Mouse (Mus musculus): ENCODE data around the gene Gas7.
A peak's percentile ranks its signal among the peaks of the same experiment; 100 is the strongest.

Gene Gas7

DNA sequence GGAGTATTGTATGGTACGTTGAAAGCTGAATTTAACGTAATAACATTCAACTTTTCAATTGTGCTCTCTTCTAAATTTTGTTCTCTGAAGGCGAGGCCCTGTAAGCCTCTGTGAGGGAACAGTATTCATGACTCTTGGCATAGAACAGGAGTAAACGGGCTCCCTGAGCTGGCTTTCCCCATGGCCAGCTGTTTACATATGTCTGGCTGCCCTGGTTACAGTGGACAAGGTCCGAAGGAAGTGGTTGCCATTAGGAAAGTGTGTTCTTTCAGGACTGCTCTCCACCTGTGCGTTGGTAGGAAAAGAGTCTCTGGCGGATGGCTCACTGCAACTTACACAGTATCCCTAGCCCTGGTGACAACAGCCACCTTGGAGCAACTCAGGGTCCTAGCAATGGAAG, 171.9 kb downstream of the Gas7 start:
- no peak for DNase-seq (ENCODE audit: low spot score)

DNA sequence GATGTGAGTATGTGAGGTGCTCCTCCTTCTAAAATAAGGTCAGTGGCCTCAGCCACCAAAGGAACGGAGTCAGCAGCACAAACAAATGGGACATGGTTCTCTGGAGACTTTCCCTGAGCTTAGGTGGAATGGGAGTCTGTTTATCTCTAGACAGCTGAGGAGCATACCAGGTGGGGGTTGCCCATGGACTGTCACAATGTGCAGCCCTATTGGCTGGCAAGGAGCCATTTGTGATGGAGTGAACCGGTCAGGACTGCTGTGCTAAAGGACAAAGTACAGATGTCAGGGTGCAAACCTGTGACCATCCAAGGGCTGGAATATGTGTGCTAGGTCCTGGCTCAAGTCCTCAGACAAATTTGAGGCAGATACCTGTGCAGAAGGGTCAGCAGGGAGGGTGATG, 173.3 kb downstream of the Gas7 start:
- DNase-seq (ENCODE audit: low spot score): no peak

DNA sequence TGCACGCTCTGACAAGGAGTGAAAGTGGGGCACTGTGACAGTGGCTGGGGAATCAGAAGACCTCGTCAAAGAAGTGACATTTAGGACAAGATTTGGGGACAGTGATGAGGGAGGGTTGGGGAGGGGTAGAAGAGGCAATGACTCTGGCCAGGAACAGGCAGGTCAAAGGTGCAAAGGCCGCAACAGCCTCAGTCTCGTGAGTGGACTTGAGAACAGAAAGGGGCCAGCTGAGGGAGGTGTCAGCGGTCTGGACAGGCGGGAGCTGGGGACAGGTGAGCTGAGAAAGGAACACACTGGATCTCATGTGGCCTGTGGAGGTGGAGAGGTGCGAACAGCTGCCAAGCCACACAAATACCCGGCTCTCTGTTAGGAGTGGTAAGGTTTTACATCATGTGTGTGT, 177.7 kb downstream of the Gas7 start:
- DNase-seq (ENCODE audit: low spot score): no peak

DNA sequence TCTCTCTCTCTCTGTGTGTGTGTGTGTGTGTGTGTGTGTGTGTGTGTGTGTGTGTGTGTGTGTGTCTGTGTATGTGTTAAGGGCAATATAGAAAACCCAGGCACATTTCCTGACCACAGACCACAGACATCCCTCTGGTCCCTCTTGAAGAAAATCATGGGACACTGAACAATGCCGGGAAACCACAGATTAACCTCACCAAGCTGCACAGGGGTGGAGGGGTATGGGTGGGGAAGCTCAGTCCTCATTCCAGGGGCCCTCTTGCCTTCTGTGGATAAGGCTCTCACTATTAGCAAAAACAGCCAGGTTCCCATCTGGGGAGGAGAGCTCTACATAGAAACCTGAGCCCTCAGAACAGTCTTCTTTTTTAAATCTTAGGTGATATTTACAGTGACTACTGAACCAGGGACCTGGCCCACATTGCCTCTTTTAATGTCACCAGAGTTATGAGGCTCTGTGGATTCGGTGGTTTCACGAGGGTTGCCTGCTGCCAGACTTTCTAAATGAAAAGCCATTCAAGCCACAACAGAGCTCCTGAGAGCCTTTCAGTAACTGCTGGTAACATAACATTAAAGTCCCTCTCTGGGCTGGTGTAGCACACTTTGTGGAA, 178.5 kb downstream of the Gas7 start:
- DNase-seq (ENCODE audit: low spot score): no peak

DNA sequence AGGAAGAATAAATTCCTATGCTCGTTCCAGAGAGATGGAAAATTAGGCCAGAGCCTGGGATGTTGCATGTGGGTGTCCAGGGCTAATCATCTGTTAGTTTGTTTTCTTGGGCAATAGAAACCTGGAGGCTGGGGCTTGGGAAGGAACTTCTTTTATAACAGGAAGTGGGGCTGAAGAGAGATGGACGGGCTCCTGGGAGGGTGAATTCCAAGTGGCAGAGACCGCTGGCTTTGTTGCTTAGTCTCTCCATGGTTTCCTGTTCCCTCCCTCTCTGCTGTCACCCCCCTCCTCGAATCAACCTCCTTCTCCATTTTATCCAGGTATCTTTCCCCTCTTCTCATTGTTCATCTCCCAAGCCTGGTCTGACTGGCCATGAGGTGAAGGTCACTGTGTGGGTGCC, 181.0 kb downstream of the Gas7 start:
- DNase-seq (ENCODE audit: low spot score): no peak

DNA sequence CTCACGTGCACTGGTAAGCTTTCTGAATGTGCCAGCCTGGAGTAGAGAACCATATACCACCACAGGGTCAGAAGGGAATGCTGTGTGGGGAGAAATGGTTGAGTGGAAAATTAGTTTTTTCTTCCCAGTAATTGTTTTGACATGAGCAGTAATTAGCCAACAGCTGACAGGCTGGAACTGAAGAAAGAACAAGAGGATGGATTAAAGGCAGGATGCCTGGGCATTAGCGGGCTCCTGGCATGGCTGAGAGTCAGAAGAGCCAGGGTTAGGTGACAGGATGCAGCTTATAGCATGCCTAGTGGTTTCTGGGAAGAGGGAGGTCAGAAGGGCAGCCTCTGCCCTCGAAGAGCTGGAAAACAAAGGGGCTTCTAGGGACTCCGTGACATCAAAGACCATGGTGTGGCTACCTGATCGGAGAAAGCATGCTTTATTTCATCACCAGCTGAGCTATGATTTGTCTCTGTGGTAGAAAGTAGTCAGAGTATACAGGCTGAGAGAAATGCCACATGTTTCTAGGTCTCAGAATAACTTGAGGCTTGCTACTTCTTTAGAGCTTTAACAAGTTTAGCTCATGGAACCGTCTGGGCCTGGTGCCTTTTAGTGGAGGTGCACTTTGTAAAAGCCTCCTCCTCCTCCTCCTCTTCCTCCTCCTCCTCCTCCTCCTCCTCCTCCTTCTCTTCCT, 181.8 kb downstream of the Gas7 start:
- peak; percentile 12 for DNase-seq (ENCODE audit: low spot score)

DNA sequence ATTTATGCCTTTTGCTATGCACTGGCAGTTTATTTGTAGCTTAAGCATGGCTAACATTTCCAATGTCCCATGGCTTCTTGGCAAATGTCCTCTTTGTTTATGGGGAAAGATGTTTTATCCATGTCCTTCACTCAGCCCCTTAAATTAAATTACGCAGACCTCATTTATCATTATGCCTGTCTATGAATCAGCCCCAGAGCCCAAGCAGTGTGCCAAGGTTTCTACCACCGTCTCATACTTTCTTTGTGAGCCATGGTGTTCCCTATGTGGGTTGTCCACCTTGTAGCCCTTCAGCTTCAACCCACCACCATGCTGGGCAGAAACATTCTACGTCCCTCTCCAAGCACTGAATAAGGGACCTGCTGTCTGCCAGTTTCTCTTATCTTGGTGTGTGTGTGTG, 183.2 kb downstream of the Gas7 start:
- DNase-seq (ENCODE audit: low spot score): no peak

DNA sequence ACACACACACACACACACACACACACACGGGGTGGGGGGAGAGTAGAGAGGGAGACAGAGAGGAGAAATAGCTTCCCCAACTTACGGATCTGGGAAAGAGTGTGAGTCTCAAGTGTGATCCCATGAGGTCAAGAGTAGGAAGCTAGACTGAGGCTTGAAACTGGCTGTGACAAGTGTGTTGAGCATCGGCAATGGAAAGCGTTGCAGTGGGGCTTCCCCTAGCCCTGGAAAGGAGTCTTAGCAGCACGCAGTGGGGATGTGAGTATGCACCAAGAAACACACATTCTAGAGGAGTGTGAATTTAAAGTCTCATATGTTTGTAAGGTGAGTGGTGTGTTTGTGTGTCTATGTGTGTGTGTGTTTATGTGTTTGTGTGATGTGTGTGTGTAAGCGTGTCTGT, 185.1 kb downstream of the Gas7 start:
- DNase-seq (ENCODE audit: low spot score): no peak

DNA sequence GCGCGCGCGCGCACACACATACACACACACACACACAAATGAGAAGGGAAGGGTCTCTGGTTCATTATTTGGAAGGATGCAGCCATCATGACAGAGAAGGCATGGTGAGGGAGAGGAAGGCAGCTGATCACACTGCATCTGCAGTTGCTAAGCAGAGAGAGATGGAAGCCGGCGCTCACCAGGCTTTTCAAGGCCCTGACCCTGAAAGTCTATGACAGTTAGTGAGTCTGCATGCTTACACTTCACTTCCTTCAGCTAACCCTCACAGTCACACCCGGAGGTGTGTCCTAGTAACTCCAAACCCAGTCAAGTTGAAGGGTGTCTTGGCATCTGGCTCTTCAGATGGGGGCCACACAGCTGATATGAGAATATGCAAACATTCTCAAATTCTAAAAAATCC, 187.2 kb downstream of the Gas7 start:
- DNase-seq (ENCODE audit: low spot score): no peak

DNA sequence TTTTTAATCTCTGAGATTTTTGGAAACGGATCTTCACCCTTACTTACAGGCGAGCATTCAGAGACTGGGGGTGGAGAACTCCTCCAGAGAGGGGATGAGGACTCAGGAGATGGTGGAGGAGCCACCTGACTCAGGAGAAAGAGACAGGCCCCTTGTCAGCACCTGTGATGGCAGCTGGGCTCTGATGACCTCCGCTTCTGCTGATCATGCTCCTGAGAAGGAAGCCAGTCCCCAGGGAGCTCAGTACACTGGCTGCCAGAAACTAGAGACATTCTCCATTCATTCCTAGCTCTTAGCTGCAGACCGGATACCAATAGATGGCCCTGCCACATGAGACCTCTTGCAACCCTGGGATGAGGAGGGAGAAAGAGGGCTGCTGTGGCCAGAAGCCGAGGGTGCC, 187.6 kb downstream of the Gas7 start:
- DNase-seq (ENCODE audit: low spot score): no peak

DNA sequence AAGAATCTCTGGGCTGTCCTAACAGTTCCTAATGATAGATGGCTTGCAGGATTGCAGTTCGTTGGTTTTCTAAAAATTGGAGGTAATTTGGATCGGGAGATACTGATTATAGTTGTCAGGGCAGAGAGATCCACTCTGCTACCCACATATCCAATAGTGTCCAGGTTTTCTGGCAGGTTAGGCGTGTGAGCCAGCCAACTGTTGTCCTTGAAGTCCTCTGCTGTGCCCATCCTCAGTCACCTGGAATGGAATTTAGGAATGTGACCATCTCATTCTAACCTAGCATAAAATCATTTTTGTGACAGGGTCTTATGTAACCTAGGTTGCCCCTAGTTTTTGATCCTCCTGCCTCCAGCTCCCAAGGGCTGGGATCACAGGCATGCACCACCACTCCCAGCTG, 188.2 kb downstream of the Gas7 start:
- no peak for DNase-seq (ENCODE audit: low spot score)

DNA sequence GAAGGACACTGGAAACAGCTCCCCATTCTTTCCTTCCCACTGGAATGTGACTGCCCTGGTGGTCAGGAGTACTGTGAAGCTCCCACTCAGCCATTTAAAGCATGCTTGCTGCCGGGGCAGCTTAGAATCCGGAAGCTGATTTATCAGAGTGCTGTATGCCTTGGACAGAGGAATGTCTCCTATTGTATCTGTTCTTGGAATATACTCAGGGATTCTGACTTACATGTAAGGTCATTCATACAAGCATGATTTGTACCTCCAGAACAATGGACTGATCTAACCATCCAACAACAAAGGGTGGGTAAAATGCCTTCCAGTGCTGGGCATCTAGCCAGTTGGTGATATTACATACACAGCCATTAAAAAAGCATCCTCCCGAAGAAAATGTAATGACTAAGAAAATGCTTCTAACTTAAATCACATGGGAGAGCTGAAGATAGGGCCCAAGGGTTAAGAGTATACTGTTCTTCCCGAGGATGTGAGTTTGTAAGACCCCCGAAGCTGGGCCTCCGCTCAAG, 189.5 kb downstream of the Gas7 start:
- no peak for DNase-seq (ENCODE audit: low spot score)

DNA sequence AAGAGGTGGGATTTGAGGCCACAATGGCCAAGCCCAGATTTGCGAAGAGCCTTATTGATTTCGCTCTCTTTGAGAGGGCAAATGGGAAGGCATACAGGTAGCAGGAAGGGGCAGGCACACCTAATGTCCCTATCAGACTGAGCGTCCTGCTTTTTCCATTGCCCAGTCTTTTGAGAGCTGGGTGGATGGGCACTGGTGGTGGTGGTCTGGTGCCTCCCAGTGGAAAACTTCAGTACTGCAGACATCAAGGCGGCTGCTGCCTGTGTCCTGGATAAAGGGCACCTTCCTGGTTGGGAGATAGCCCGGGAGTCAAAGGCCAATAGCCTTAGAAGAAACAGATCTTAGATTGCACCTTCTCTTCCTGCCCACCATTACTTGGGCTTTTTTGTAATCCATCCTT, 192.5 kb downstream of the Gas7 start:
- peak; percentile 84 for DNase-seq (ENCODE audit: low spot score)

DNA sequence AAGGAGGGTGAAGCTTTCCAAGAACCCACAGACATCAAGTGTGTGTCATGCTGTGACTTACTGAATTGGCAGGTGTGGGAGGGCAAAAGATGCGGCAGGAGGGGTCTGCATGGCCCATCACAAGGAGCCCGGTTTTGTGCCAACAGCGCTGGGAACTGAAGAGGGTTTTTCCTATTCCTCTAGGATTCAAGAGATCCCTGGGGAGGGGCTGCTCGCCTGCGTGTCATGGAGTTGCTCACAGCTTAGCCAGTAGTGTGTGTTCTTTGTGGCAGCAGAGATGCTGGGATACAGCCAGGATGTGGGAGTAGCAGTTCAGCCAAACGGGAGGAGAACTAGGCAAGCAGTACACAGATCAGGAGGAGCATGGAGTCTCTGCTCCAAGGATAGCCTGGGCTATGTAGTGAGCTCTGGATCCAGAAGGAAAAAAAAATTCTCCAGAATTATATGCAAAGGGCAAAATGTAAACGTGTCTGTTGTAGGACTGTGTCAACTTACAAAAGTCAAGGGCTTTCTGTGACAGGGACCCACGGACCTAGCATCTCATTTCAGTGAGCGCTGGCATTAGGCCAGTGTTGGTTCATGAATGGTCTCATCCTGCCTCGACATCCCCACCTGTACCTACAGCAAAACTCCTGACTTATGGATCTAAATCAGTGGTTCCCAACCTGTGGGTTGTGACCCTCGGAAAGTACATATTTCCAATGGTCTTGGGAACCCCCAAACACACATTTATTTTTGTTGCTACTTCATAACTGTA, 193.6 kb downstream of the Gas7 start:
- DNase-seq (ENCODE audit: low spot score): no peak

DNA sequence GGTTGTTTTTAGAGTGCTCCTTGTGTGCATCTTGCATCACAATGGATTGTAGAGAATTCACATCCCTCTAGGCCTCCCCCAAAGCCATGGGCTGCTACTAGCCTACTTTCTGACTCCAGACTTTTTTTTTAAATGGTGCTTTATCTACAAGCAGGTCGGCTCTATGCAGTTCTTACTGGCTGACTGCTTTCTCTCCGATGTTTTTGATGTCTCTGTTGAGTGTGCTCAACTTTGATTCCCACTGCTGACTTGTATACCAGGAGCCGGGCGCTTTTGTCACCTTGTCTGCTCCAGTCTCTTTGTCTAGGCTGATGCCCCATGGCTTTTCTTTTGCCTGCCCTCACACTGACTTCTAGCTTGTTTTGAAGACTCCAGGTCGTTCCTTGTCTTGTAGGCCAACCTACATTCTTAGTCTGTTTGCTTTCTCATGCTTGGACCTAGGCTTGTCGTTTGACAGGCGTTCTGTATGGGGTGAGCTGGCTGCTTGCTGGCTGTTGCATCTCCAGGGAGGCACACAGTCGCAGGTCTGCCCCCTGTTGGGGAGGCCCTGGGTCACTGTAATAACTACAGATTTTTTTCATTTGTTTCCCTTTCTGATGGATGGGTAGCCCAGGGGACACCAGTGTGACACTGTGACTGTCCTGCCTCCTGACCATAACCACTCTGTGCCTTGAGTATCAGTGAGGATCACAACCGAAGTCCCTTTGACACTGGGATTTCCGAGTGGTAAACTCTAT, 194.9 kb downstream of the Gas7 start:
- no peak for DNase-seq (ENCODE audit: low spot score)

DNA sequence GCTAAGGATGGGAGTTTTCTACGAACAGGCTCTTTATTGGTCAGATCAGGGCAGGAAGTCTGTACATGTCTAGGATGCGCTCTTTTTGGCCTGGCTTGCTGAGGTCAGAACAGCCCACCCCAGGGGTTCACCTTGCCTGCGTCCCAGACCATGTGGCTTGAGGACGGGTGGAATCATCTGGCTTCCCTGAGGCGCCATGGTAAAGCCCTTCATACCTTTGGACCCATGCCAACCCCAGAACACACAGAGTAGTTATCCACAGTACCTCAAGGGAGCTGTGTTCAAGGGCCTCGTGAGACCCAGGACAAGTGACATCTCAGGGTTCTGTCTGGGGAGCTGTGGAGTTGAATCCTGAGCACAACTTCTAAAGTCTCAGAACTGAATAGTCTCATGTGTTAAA, 196.5 kb downstream of the Gas7 start:
- no peak for DNase-seq (ENCODE audit: low spot score)

DNA sequence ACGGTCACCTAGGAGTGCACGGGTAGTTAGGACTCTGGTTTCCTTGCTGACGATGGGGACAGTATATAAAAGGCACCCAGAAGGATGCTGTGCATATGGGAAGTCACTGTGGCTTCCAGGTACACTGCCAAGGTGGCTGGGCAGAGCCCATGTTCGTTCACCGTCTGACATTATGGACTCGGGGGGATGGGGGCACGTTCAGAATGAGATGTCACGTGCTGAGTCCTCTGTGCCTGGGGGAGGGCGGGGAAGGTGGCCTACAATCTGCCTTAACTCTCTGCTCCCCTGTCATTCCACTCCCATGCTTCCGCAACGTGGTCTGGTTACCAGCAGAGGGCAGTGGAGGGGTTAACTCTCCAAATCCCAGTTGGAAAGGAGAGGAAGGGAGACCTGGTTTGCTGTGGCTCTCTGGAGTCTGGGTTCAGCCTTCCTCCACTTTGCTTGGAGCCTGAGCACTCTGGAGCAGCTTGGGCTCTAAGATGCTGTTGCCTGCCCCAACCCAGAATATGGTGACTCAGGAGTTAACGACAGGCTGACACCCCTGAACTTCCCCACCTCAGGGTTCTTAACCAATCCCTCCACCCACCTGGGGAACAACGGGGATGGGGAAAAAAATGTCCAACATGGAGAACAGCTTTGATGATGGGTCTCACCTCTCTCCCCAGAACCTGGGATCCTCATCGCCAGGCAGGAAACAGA, 197.1 kb downstream of the Gas7 start:
- DNase-seq (ENCODE audit: low spot score): peak; percentile 81

DNA sequence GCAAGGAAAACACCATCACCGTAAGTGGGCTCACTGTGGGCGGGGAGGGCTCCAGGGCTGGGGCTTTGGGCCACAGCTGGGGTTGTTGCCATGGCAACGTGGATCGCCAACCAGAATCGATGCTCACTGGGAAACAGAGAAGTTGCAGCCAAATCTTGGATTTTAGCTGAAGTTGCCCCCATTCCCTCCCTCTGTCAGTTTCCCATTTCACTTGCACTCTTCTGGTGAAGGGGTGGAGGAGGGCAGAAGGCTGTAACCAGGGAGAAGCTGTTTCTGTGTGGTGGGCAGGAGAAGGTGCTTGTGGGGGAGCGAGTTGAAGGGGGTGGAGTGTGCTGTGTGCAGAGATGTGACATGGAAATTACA, 197.6 kb downstream of the Gas7 start:
- DNase-seq (ENCODE audit: low spot score): peak; percentile 28

DNA sequence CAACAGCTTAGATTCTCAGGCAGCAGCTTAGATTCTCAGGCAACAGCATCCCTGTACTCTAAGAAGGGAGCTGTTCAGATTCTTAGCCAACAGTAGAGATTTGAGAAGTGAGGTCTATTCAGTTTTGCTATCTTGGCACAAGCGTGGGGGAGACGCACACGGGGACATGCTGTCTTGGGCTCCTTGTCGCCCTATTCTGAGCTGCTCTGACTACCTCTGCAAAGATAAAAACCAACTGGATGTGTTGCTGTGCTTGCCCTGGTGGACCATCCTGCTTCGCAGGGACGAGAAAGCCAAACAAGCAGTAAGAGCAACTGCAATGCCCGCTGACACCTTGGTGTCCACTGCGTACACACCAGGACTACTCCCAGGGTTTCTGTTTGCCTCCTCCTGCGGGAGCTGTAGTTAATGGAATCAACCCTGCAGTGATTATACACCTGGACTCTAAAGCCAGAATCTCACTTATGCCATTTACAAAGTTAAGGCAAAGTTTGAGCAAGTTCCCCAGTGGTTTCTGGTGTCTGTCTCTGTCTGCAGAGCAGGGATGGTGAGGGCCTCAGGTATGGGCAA, 198.4 kb downstream of the Gas7 start:
- DNase-seq (ENCODE audit: low spot score): no peak

DNA sequence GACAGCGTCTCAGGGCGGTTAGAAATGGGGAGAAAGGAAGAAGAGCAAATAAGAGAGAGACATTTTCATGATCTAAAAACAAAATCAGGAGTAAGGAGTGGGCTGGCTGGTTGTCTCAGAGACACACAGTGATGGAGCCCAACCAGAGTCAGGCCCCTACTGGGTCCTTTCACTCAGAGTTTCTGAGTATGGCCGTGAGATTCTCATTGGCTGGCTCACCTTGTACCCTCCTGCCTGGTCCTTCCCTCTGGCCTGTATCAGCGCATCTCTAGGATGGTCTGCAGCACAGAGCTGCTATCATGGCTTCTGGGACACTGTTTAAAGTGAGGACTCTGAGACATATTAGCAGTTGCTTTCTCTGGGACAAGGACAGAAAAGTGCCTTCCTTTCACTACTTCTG, 199.3 kb downstream of the Gas7 start:
- no peak for DNase-seq (ENCODE audit: low spot score)

DNA sequence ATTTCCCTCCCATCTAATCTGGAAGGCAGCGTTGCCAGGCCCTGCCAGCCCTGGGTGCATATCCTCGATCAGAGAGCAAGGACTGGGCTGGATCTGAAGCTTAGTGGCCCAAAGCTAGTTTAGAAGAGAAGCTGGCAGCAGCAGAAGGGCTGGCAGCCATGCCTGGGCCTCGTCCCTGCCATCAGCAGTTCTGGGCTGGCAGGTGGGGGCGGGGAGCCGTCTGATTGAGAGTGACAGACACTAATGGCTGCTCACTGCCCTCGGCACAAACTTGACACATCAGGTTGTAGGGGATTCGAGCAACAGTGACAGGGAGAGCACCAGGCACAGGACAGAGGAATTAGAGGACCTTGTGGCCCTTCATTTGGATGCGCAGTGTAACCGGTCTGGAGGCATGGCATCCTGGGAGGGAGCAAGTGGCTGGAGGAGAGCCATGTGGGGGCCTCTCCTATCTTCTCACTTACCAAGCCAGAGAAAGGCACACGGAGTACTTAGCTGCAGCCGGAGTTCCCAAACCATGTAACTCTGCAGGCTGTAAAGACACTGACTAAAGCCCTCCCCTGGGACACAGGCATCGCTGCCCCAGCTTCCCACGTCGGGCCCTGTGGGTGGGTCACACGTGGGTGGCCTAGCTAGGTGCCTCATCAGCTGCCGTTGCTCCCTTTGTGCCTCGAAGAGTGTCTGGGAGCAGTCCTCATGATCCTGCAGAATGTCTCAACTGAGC, 200.2 kb downstream of the Gas7 start:
- no peak for DNase-seq (ENCODE audit: low spot score)
